Mouse (Mus musculus) adrenal gland, postnatal 36 days (tissue): ENCODE measurements at regions not wholly inside any gene's neighbourhood (a gene's known extent, or its start where the extent isn't known, plus 50 kb on each side); places are given as distances from the start of the nearest gene placed in this dataset.

Experiments
- DNase-seq, 2 experiments: peaks; one replicate each; pipeline ENCODE4 v3.0.0; 2021; ENCODE audit warnings: mixed read lengths in 1 of 2

DNA sequence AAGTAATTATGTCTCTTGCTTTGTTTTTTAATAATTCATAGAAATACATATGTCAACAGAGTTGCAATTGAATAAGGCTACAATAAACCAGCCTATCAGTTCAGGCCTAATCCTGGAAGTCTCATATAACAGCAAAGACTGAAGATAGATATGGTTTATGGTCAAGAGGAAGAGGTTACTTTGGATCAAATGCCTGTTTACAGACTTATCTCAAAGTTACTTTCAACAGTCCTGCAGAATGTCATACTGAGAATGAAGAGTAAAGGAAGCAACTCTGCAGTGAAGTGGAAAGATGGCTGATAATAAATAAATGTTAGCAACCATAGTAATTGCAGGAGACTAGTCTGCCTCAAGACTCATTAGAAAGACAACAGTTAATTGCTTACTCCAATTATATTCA, 684.8 kb upstream of the Vstm2a start:
- no peak for DNase-seq

- no peak for DNase-seq
Observed at GRCm38 (mm10) chr11:15619963-15620362, 637.6 kb upstream of the Vstm2a start.

DNA sequence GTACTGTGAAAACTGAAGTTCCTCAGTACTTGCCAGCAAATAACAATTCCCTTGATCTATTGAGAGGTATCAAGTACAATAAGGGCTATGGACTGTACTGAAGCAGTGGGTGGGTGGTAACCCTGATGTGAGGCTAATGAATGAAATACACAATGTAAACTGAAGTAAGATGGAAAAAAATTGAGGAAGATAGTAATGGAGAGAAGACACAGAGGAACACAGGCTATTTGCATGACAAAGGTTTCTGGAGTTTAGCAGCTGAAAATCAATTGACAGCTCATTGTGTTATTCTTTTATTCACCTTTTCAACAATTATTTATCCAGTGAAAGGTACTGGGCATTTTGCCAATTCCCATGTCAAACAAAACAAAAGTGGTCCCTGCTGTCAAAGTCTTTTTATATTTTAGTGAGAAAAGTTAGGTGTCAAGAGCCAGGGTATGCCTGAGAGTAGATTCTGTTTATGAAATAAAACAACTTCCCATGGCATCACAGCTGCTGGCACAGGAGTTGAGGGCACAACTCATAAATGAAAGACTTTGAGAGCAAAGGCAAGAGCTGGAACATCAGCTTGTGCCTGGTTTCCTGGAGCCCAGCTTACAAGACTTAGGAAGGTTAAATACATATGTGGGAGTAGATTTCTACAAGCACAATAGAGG, 608.4 kb upstream of the Vstm2a start:
- no peak for DNase-seq

- DNase-seq = no peak
Observed at GRCm38 (mm10) chr11:15689073-15689472, 568.5 kb upstream of the Vstm2a start.

DNA sequence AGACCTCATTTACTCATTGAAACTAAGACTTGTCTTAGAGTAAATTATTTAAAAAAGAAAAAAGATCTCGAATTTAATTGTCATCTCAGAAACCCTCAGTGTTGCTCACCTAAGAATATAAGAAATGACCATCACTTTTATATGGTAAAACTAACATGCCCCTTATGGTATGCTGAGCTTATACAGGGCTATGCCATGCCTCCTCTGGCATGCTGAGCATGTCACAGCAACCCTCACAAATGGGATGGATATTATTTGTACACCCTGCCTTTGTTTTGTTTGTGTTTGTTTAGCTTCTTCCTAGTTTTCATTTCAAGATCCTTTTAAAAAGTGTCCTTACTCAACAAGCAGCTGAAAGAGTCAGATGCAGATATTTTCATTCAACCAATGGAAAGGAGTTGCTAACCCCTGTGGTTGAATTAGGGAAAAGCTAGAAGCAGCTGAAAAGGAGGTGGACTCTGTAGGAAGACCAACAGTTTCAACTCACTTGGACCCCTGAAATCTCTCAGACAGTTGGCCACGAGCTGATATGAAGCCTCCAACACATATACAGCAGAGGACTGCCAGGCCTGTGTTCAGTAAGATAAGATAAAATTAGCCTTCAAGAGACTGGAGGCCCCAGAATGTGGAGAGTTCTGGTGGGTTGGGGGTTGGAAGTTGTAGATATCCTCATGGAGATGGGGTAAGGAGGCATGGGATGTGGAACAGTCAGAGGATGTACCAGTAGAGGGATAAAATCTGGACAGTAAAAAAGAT, 559.3 kb upstream of the Vstm2a start:
- DNase-seq = no peak

- no peak for DNase-seq
Observed at GRCm38 (mm10) chr11:15715987-15716386, 541.5 kb upstream of the Vstm2a start.

DNA sequence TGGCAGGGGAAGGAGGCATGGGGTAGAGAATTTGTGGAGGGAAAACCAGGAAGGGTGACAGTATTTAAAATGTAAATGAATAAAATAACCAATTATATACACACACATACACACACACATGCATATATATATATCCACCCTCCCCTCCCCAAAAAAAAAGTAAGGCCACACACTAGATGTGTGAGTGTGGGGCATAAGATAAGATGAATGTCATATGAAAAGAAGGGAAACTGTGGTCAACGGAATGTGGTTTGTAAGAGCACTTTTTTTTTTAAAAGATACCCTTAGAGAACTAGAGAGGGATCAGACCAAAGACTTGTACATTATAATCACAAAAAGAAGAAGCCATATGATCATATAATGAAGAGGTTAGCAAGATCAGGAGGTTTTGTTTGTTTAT, 540.0 kb upstream of the Vstm2a start:
- DNase-seq = no peak

GRCm38 (mm10) chr11:15737621-15738020, 519.9 kb upstream of the Vstm2a start:
- no peak for DNase-seq

DNA sequence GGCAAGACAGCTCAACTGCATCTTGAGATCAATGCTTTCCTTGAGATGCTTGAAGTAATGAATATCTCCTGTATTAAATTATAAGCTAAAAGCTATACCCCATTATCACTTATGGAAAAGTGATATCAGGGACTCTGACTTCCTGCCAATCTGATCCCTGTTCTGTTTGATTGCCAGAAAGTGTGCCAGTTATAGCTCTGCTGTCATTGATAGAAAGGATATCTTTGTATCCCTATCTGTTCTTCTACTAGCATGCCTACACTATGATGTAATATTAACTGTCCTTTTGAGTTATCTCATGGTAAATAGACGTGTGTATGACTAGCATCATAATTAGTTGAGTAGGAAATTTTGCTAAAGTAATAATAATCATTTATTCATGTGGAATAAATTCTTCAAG, 501.5 kb upstream of the Vstm2a start:
- DNase-seq = no peak

DNA sequence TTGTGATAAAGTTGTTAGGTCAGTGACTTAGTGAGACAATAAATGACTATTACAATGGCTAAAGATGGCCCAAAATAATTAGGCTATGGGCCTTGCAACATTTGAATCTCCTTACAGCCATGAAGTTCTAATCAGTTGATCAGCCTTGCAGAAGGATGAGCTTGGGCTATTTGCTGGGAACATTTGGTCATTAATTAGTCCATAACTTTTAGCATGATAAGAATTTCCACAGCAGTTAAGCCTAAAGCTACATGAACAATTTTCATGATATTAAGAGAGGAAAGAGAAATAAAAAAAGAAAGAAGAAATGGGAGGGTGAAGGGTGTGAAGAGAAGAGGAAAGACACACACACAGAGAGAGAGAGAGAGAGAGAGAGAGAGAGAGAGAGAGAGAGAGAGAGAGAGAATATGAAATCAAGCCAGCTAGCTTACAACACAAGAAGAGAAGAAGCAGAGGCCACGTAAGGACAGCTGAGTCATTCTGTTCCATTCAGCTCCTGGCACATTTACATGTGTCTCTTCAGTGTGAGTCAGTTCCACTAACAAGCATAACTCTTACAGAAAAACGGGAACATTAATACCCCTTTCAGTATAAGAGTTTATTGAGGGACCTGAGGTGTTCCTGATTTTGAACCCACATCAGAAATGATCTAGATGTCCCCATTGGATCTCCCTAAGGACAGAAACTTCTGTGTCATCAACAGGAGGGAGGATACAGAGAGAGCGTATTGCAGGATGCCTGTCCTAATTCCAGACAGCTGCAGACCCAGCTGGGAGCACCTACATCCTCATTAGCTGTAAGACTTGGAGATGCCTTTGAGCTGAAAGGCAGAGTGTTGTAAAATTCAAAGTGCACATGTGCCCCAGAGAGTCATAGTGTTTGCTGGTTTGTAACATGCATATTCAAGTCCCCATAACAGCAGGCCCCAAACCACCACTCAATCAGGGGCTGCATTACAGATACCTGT, 487.6 kb upstream of the Vstm2a start:
- peak; percentile 36 to 54 for DNase-seq
